Mouse (Mus musculus) erythroblast, embryonic 14.5 days (primary cell): ENCODE data around the gene Efhd1.

Source experiments
- GATA1 ChIP-seq: IDR thresholded peaks from 2 replicates; pipeline ENCODE4 v1.6.1; 2012; ENCODE audit warnings: low read length, inconsistent platforms, mixed read lengths
- TAL1 ChIP-seq: IDR thresholded peaks from 3 replicates; pipeline ENCODE4 v1.6.1; 2012; ENCODE audit warnings: low read length, inconsistent platforms, mixed read lengths

DNA sequence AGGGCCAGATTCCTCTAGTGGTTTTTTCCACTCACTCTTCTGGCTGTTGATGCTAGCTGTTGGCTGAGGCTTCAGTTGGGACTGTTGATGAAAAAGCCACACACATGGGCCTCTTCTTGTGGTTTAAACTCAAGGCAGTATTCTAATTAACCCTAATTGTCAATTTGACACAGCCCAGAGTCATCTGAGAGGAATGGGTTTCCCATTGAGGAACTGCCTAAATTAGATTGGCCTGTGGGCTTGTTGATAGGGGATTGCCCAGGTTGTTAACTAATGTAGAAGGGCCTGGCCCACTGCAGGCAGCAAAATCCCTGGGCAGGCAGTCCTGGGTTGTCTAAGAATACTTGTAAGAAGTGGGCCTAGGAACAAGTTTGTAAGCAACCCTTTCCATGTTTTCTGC is 60.5 kb downstream of the Efhd1 start:
- TF ChIP-seq TAL1 = no peak
- no peak for TF ChIP-seq GATA1
